Mouse (Mus musculus): ENCODE results near the gene Paip2b.
"Not testable (repeated sequence)": the region's sequence is repeated elsewhere in the genome, so short reads cannot be mapped to it uniquely, and the experiment has no call there.

Gene Paip2b

DNA sequence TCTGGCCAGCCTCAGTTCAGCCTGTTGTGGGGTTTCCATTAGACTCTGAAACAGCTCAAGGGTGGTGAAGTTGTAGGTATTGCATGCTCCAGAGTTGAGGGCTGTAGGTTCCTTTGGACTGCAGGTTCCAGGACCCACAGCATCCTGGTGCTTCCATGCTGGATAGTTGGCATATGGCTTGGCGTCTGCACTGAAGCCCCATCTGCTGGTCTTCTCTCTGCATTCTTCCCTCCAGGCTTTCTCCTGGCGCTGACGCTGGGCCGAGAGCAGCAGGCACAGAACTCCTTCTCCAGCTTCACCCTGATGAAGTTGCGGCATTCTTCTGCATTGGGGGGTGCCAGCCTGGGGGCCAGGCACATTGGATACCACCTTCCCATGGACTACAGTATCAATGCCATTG is 29.5 kb downstream of the Paip2b start:
- DNase-seq (ENCODE audit: extremely low spot score): no peak

DNA sequence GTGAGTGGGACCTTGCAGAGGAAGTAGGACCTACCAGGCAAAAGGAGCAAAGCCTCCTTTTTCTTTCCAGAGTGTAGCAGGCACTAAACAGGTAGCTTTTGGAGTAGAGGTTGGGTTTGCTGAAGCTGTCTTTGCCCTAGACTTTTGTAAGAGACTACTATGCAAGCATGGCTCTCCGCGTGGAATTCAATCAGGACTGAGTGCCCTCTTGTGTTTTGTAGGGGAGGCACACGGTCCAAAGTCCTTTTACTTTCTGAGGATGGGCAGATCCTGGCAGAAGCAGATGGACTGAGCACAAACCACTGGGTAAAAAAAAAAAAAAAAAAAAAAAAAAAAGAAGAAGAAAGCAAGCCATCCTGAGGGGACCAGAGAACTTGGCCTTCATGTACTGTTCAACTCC is 34.9 kb downstream of the Paip2b start:
- no peak for DNase-seq (ENCODE audit: extremely low spot score)

DNA sequence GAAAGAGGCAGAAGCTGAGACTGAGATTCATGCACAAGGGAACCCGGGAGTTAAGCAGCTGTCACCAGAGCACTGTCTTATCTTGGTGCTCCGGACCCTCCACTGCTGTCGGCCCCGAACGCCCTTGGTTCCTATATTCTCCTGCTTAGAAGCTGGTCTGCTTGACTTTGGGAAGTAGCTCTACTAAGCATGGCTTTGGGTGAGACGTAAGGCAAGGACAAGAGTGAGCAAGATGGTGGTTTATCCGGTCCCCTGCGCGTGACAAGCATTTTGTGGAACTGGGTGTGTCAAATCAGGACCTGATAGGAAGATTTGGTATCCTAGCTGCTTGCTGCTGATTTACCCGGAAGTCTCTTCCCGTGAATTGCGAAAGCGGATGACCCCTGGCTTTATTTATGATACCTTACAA is 36.0 kb downstream of the Paip2b start:
- no peak for DNase-seq (ENCODE audit: extremely low spot score)

DNA sequence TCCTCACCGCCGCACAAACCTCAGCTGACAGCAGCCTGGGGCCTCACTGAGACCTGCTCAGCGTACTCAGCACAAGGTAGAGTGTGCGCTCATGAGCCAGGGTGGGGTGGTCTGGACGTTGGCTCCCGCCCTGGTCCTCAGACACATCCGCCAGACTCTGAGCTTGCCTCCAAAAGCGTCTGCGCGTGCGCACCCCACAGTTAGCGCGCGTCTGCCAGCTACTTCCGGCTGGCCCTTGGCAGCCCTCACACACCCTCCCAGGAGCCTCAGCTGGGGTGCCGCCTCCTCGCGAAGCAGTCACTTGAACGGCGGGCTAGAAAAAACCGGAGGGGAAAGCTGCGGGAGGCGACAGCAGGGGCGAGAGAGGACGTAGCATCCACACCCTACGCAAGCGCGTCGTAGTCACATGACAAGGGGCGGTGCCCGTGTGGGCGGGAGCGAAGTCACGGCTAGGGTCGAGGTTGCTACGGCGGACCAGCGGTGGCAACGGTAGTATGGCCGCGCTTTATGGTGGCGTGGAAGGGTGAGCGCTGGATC is 36.7 kb downstream of the Paip2b start, which contains the start of gene Nagk:
Gene Nagk (plus strand): TSS at position 223 of the 537 bp plus-strand sequence.
- DNase-seq (ENCODE audit: extremely low spot score): peak; percentile 94

DNA sequence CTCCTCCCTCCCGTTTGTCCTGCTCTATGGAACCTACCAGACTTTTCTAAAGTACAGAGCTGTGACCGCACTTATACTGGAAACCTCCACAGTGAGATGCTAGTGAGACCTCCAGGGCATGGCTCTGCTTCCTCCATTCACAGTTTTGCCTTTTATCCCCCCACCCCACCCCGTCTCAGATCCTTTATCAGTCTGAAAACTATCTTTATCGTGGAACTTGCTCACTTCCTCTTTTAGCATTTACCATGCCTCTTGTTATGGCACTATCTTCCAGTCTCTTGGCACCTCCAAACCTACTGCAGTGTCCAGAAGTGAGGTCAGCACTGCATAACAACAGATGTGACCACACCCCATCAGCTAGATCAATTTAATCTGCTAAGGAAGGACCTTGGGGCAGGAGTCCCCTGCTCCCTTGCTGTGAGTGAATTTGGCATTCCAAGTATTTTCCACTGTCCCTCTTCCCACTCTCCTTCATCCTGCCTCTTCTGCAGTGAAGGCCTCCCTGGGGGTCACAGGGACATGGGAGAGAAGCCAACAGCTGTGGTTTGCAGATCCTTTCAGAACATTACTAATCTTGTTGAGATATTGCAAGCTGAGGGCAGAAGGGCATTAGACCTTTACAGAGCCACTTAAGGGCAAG is 40.2 kb downstream of the Paip2b start:
- DNase-seq (ENCODE audit: extremely low spot score): no peak

DNA sequence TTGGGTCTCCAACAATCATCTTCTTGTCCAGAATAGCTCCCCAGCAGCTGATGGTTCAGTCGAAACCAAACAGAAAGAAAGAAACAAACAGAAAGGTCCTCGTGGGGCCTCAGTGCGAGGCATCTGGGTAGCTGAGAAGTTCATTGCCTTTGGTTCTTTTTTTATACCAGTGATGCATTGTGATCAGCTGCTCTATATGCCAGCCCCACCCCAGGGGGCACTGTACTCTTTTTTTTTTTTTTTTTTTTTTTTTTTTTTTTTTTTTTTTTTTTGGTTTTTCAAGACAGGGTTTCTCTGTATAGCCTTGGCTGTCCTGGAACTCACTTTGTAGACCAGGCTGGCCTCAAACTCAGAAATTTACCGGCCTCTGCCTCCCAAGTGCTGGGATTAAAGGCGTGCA is 41.0 kb downstream of the Paip2b start:
- not testable (repeated sequence) for DNase-seq (ENCODE audit: extremely low spot score)

DNA sequence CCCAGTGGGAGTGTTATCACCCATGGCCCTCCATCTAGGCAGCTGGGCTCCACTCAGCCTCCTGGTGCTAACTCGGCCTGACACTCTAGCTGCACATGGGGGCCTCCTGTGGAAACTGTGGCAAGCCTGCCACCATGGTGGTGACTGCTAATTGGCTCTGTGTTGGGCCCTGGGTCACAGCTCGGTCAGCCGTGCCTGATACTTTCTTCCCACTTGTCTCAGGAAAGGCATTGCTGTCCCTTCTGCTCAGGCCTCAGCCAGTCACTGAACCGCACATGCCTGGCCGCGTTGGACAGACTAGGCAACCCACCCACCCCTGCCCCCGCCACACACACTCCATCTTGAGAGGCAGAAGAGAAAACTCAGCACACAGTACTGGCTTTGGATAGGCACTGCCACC is 43.0 kb downstream of the Paip2b start:
- peak; percentile 36 for DNase-seq (ENCODE audit: extremely low spot score)

DNA sequence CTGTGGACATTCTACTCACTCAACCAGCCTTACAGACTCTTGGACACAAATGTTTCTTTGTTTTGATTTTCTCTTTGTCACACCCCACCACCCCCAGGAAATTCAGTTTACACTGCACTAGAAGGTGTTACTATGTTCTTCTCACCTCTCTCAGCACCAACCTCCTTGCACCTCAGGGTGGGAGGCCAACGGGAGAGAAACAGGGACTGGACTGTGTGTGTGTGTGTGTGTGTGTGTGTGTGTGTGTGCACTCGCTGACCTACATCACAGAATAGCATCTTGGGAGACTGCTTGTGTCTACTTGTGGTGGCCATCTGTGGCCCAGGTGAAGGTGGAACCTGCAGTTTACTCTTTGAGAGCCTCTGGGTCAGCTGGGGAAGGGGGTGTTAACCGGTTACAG is 45.1 kb downstream of the Paip2b start:
- no peak for DNase-seq (ENCODE audit: extremely low spot score)

DNA sequence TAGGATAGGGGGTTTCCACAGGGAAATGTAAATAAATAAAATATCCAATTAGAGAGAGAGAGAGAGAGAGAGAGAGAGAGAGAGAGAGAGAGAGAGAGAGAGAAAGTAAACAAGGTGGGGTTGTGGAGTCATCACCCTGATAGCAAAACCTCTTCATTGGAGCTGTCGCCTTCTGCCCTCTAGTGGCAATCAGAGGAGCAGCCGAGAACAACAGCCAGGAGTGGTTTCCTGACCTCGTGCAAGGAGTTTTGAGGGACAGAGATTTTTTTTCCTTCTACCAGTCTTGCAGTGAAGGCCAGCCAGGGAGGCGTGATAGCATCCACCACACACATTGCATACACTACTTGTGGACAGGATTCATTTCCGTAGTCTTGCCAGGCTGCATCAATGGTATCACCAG is 52.5 kb downstream of the Paip2b start:
- DNase-seq (ENCODE audit: extremely low spot score): peak; percentile 54

DNA sequence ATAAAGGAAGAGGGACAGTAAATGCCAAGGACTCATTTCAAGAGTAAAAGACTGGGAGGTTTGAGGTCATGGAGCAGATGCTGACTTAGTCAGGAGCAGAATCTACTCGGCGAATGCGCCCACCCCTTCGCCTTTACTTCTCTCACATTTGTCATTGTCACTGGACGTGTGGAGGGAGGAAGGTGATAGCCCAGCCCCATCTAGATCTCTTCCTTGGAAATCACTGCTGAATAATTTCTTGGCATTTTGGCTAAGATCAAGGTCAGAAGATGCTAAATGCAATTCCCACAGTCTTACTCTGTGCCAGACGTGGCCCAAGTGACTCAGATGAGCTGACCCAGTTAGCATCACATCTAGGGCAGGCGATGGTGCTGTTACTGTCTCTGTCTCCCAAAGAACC is 53.2 kb downstream of the Paip2b start:
- DNase-seq (ENCODE audit: extremely low spot score): no peak

DNA sequence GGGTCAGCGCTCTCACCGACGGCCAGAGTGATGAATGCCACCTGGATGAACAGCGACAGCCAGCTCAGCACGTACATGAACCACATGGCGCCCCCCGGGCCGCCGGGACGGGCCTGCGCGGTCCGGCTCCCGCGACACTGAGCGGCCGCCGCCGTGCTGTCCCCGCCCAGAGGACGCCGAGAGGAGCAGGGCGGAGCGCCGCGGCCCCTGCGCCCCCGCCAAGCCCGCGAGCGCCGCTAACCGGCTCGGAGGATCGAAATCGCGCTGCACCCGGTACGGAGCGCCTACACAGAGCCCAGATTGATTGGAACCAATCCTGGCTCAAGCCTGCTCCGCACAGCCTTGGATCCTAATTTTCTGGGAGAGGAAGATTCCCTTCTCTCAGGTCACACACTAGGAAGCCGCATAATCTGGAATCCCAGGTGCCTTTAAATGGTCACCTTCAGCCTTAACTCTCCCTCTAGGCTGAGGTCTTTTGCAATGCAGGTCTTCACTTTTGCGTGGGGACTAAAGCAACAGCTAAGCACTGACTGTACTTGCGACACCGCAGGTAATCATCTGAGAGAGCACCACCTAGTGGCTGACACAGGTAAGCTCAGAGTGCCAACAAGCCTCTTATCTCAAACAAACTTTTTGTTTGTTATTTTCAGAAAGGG is 55.8 kb downstream of the Paip2b start, which contains the start of gene Tex261:
Gene Tex261 (minus strand): TSS at position 176 of the 656 bp plus-strand sequence.
- DNase-seq (ENCODE audit: extremely low spot score): peak; percentile 95

DNA sequence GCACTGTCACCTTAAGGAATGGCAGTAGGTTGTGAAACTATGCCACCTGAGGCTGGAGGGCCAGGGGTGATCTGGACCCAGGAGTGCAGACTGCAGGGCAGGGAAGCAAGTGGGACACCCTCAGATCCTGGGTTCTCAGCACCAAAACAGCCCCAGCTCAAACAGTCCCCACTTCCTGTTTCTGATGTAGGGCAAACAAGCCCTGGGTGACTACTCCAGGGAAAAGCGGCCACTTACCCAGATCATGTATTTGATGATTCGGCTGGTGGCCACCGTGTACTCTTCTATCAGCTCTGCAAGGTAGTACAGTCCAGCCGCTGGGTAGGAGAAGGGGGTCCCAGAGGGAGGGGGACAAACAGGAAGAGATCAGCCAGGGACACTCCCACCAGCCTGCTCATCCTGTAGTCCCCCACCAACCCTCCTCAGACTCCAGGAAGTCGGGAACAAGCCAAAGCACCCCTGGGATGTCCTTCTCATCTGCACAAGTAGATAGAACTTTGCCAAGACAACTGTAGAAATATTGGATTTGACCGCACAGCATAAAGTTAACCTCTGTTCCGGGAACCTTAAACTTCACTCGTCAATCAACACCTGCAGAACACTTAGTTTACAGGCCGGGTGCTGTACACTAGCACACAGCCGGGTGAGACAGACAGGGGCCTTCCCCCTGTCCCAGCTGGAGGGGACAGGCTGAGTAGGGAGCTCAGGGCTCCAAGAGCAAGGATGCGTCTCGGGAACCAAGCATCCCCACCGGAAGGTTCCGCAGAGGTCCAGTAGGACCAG is 56.6 kb downstream of the Paip2b start:
- peak; percentile 39 for DNase-seq (ENCODE audit: extremely low spot score)

DNA sequence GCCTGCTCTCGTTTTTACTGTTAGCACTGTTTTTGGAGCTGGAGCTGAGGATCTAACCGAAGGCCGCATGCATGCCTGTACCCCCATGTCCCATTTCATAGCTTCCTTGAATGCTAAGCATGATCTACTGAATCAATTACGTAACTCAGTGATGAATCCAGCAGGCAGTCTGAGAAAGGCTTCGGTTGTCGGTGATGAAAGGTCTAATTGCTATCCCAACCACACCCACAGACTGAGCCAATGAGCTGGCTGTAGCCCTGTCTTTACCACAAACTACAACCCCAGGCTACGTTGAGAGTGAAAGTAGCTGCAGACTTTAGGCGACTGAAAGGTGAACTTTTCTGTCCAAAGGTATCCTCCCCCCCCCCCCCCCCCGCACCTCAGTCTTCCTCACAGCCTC is 57.4 kb downstream of the Paip2b start:
- DNase-seq (ENCODE audit: extremely low spot score): no peak

DNA sequence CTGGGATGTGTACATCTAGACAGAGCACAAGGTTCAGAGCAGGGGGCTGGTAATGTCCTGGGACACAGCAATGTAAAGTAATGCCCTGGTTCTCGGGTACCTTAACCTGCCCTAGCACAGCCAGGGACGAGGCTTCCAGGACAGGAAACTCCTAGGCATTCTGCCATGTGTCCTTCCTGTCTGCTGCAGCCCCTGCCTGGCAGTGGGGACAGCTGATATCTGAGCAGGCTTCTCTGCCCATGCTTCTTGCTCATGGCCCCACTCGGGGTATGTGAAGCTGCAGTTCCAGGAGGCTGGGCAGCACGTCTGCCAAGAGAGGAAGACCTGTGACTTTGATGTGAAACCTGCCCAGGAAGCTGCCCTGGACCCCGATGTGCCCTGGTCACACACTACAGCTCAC is 63.1 kb downstream of the Paip2b start:
- no peak for DNase-seq (ENCODE audit: extremely low spot score)

DNA sequence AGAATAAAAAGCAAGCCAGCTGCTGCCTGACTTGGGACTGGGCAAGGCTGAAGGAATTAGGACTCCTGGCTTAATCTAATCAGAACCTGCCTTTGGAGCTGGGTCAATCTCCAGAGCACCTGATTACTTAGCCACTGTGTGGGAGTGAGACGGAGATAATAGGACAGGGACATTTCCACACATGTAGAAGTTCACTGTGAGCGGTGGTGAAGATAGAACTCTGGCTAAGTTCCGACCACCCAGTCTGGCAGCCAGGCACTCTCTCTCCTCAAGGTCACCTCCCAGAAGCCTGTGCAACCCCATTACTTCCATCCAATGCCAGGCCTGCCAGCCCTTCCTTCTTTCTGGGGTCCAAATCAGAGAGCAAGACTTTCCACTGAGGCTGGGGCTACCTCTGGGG is 64.6 kb downstream of the Paip2b start:
- no peak for DNase-seq (ENCODE audit: extremely low spot score)

DNA sequence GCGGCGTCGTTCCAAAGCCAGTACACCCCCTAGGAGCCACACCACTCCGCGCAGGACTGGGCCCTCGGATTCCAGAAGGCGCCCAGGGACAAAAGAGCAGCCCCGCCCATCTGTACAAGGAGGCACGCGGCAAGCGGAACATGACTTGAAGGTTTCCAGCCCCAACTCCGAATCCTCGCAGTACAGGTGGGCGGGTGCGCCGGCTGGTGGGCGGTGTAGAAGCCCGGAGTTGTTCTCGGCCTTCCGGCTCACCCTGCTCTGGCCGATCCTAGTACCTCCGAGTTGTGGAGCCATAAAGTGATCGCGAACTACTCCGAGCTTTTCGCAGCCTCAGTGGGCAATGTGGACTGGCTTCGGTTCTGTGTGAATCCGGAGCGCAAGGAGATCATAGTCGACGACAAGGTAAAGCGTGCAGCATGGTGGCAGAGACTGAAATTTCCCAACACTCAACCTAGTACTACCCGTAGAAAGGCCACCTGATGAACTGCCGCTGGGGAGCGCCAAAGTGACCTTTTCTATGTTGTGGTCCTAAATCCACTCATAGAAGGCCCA is 68.6 kb downstream of the Paip2b start:
- DNase-seq (ENCODE audit: extremely low spot score): peak; percentile 34

DNA sequence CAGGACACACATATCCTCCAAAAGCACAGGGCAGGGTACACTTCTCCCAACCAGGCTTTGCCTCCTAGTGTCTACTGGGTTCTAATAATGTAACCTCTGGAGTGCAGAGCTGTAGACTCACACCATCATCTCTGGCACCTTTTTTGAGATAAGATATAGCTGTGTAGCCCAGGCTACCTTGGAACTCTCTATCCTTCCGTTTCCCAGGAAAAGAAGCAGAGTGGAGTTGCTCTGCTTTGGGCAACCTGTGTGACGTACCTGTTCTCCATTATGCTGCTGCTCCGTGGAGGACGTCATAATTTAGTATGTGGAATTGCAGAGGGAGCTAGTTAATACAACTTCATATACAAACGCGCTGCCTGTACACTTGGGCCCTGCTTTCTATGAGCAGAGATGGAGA is 69.2 kb downstream of the Paip2b start, which contains the start of gene Ankrd53:
Gene Ankrd53 (plus strand): TSS at position 301 of the 400 bp plus-strand sequence.
- no peak for DNase-seq (ENCODE audit: extremely low spot score)

DNA sequence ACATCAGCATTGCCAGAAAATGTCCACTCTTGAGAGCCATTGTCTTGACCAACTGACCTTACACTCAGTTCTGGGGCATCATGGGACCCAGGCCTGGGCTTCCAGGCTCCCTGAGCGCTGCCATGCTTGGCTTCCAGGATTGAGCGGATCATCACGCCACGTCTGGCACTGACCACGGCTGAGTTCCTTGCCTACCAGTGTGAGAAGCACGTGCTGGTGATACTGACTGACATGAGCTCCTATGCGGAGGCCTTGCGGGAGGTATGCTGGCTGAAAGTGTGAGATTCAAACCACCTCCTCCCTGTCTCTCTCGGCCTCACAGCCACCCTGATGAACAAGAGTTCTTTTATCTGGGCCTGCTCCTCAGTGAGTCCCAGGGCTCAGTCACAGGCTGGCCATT is 75.5 kb downstream of the Paip2b start:
- no peak for DNase-seq (ENCODE audit: extremely low spot score)

All from embryo, embryonic 9.5 days (tissue).